Mouse (Mus musculus): ENCODE measurements at regions not wholly inside any gene's neighbourhood (a gene's known extent, or its start where the extent isn't known, plus 50 kb on each side); places are given as distances from the start of the nearest gene placed in this dataset.

DNA sequence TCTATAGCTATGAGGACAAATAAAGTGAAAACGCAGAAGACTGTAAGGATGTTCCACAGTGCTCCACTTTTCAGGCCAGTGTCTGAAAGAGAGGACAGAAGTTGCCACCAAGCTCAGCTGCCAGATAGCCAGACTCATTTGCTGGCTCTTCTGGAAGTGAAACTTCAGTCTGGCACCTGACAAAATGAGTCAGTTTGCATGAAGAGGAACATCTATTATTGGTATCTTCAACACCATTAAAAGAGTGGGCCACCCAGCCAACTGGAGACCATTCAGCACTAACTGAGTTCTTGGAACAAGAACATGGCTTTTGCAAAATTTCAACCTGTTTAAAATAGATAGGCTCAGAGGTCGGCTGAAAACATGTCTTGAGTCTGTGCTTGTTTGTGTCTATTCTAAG, 592.4 kb upstream of the Tbl1xr1 start:
- Histone ChIP-seq H3K9ac (ENCODE audit: low read depth, low read length) (no peak overlapping the region), H3K27me3 (ENCODE audit: control insufficient read depth, insufficient read depth, low read depth, low read length) (no peaks in the 10 kb centered on the region), H3K4me1 (ENCODE audit: control insufficient read depth, insufficient read depth, low read length) (peaks cover 4% of the 10 kb centered on the region; the same call in 1 of the 2 replicates), H3K27ac (ENCODE audit: low read length) (no peak overlapping the region), H3K9me3 (replicated peaks; ENCODE audit: control insufficient read depth, low read length, poor library complexity, severe bottlenecking) (no peaks in the 10 kb centered on the region), H3K36me3 (ENCODE audit: control insufficient read depth, insufficient read depth, low read length) (no peaks in the 10 kb centered on the region), H3K4me2 (ENCODE audit: low read length) (no peak overlapping the region), H3K4me3 (ENCODE audit: low read depth, low read length) (no peak overlapping the region)
- no peak for ATAC-seq
- WGBS = 88% methylated on average over 2 of the region's 2 CpGs

GRCm38 (mm10) chr3:21485454-21485853, 591.0 kb upstream of the Tbl1xr1 start:
- no peaks in the 10 kb centered on the region for H3K27me3 ChIP-seq (ENCODE audit: control insufficient read depth, insufficient read depth, low read depth, low read length)
- ATAC-seq = no peak

DNA sequence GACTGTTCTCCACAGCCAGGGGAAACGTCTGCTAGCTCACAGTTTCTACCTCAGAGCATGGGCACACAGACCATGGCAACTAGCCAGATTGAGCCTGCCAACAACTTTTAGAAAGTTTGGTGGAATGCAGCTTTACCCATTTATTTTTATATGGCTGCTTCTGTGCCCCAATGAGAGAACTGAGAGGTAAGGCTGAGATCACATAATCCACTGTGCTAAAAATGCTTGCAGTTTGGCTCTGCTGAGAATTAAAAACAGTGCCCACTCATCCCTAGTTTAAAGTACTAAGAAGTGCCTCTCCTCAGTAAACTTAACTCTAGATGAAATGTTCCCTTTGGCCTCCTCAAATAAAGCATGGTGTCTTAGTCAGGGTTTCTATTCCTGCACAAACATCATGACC, 586.9 kb upstream of the Tbl1xr1 start:
- H3K27ac ChIP-seq (ENCODE audit: low read length) = no peak overlapping the region
- no peaks in the 10 kb centered on the region for H3K36me3 ChIP-seq (ENCODE audit: control insufficient read depth, insufficient read depth, low read length)
- H3K9me3 ChIP-seq (replicated peaks; ENCODE audit: control insufficient read depth, low read length, poor library complexity, severe bottlenecking) = no peaks in the 10 kb centered on the region
- H3K4me2 ChIP-seq (ENCODE audit: low read length) = no peak overlapping the region
- H3K4me1 ChIP-seq (ENCODE audit: control insufficient read depth, insufficient read depth, low read length) = no peaks in the 10 kb centered on the region; the same call in 1 of the 2 replicates
- WGBS = 89% methylated on average over 1 of the region's 1 CpGs
- no peak overlapping the region for H3K4me3 ChIP-seq (ENCODE audit: low read depth, low read length)
- H3K9ac ChIP-seq (ENCODE audit: low read depth, low read length) = no peak overlapping the region
- no peaks in the 10 kb centered on the region for H3K27me3 ChIP-seq (ENCODE audit: control insufficient read depth, insufficient read depth, low read depth, low read length)
- ATAC-seq = no peak

More at GRCm38 (mm10) chr3:21485454-21485853, 591.0 kb upstream of the Tbl1xr1 start:
- Histone ChIP-seq H3K9me3 (replicated peaks; ENCODE audit: control insufficient read depth, low read length, poor library complexity, severe bottlenecking) (no peaks in the 10 kb centered on the region), H3K9ac (ENCODE audit: low read depth, low read length) (no peak overlapping the region), H3K27ac (ENCODE audit: low read length) (no peak overlapping the region), H3K4me3 (ENCODE audit: low read depth, low read length) (no peak overlapping the region), H3K4me1 (ENCODE audit: control insufficient read depth, insufficient read depth, low read length) (no peaks in the 10 kb centered on the region), H3K4me2 (ENCODE audit: low read length) (no peak overlapping the region), H3K36me3 (ENCODE audit: control insufficient read depth, insufficient read depth, low read length) (no peaks in the 10 kb centered on the region)

DNA sequence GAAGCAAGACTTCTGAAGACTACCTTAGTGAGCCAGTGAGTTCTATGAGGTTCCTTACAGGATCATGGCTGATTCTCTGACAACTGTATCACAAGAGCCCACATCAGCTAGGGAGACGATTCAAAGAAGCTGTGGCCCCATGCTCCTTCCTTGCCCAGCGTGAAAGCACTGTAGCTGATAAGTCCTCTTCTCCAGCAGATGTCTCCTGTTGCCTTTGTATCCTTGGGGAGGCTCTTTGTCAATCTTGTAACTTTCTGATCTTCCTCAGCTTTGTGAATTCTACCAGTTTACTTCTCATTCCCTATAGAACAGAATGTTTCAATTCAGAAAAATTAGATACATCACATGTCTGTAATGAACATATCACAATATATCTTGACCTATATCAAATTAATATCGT, 584.0 kb upstream of the Tbl1xr1 start:
- H3K9me3 ChIP-seq (replicated peaks; ENCODE audit: control insufficient read depth, low read length, poor library complexity, severe bottlenecking) = no peaks in the 10 kb centered on the region
- H3K9ac ChIP-seq (ENCODE audit: low read depth, low read length) = no peak overlapping the region
- 65% methylated on average over 3 of the region's 3 CpGs for WGBS
- H3K4me1 ChIP-seq (ENCODE audit: control insufficient read depth, insufficient read depth, low read length) = peaks cover 15% of the 10 kb centered on the region
- no peak for ATAC-seq
- H3K27me3 ChIP-seq (ENCODE audit: control insufficient read depth, insufficient read depth, low read depth, low read length) = no peaks in the 10 kb centered on the region
- no peak overlapping the region for H3K4me3 ChIP-seq (ENCODE audit: low read depth, low read length)
- H3K36me3 ChIP-seq (ENCODE audit: control insufficient read depth, insufficient read depth, low read length) = no peaks in the 10 kb centered on the region
- H3K4me2 ChIP-seq (ENCODE audit: low read length) = no peak overlapping the region
- no peak overlapping the region for H3K27ac ChIP-seq (ENCODE audit: low read length)

- no peak for ATAC-seq
- no peak overlapping the region for H3K4me3 ChIP-seq (ENCODE audit: low read depth, low read length)
- no peaks in the 10 kb centered on the region for H3K9me3 ChIP-seq (replicated peaks; ENCODE audit: control insufficient read depth, low read length, poor library complexity, severe bottlenecking)
- WGBS = 77% methylated on average over 6 of the region's 6 CpGs
- H3K27me3 ChIP-seq (ENCODE audit: control insufficient read depth, insufficient read depth, low read depth, low read length) = no peaks in the 10 kb centered on the region
- H3K9ac ChIP-seq (ENCODE audit: low read depth, low read length) = no peak overlapping the region
- H3K36me3 ChIP-seq (ENCODE audit: control insufficient read depth, insufficient read depth, low read length) = no peaks in the 10 kb centered on the region
- H3K4me1 ChIP-seq (ENCODE audit: control insufficient read depth, insufficient read depth, low read length) = peaks cover 15% of the 10 kb centered on the region
- H3K27ac ChIP-seq (ENCODE audit: low read length) = no peak overlapping the region
- H3K4me2 ChIP-seq (ENCODE audit: low read length) = no peak overlapping the region
These were observed 583.1 kb upstream of the Tbl1xr1 start for GRCm38 (mm10) chr3:21493384-21493783.

DNA sequence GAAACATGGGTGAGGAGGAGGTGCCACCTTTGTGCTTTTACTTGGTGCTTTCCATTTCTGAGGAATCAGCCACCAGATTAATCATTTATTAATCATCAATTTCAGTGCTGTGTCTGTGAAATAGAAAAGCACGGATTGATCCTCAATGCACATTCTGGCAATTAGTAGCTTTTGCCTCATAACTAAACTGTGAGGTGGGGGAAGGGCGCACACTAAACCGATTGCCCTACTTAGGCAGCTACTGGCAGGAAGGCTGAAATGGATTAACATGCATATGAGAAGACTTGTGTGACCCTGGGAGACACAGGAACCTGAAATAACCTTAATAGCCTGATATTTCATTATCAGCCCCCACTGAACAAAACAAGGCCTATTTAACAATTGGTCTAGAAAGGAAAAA, 581.5 kb upstream of the Tbl1xr1 start:
- Histone ChIP-seq H3K4me1 (ENCODE audit: control insufficient read depth, insufficient read depth, low read length) (peaks cover 15% of the 10 kb centered on the region), H3K9ac (ENCODE audit: low read depth, low read length) (no peak overlapping the region), H3K4me2 (ENCODE audit: low read length) (no peak overlapping the region), H3K27me3 (ENCODE audit: control insufficient read depth, insufficient read depth, low read depth, low read length) (no peaks in the 10 kb centered on the region), H3K36me3 (ENCODE audit: control insufficient read depth, insufficient read depth, low read length) (no peaks in the 10 kb centered on the region), H3K9me3 (replicated peaks; ENCODE audit: control insufficient read depth, low read length, poor library complexity, severe bottlenecking) (no peaks in the 10 kb centered on the region), H3K4me3 (ENCODE audit: low read depth, low read length) (no peak overlapping the region), H3K27ac (ENCODE audit: low read length) (no peak overlapping the region)
- WGBS = 28% methylated on average over 3 of the region's 3 CpGs
- ATAC-seq = peak; percentile 71; the same call in 1 of the 2 replicates

DNA sequence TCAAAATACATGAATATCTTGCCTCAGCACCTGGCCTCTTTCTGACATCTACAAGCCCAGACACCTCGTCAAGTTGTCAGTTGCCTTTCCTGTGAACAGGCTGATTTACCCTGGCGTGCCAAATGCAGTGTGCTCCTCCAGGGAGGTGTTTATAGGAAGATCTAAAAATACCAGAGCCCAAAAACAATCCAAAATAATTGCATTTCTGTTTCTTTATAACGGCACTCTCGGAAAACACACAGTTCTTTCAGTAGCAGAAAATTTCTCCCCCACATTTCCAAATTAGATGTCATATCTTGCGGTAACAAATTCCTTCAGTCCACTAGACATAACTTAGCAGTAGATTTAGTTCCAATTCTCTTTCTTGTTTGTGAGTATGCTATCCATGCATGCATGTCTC, 580.8 kb upstream of the Tbl1xr1 start:
- 67% methylated on average over 5 of the region's 5 CpGs for WGBS
- ATAC-seq = no peak
- peak overlapping the region; percentile 65 for H3K27ac ChIP-seq (ENCODE audit: low read length)

GRCm38 (mm10) chr3:21496166-21496565, 580.3 kb upstream of the Tbl1xr1 start:
- H3K4me1 ChIP-seq (ENCODE audit: control insufficient read depth, insufficient read depth, low read length) = peaks cover 15% of the 10 kb centered on the region
- 69% methylated on average over 2 of the region's 2 CpGs for WGBS
- no peak overlapping the region for H3K9ac ChIP-seq (ENCODE audit: low read depth, low read length)
- no peak overlapping the region for H3K27ac ChIP-seq (ENCODE audit: low read length)
- H3K4me2 ChIP-seq (ENCODE audit: low read length) = no peak overlapping the region
- no peaks in the 10 kb centered on the region for H3K9me3 ChIP-seq (replicated peaks; ENCODE audit: control insufficient read depth, low read length, poor library complexity, severe bottlenecking)
- no peaks in the 10 kb centered on the region for H3K27me3 ChIP-seq (ENCODE audit: control insufficient read depth, insufficient read depth, low read depth, low read length)
- H3K36me3 ChIP-seq (ENCODE audit: control insufficient read depth, insufficient read depth, low read length) = no peaks in the 10 kb centered on the region
- H3K4me3 ChIP-seq (ENCODE audit: low read depth, low read length) = no peak overlapping the region
- ATAC-seq = no peak

More for the DNA sequence above, 580.8 kb upstream of the Tbl1xr1 start:
- Histone ChIP-seq H3K4me3 (ENCODE audit: low read depth, low read length) (no peak overlapping the region), H3K9me3 (replicated peaks; ENCODE audit: control insufficient read depth, low read length, poor library complexity, severe bottlenecking) (no peaks in the 10 kb centered on the region), H3K27me3 (ENCODE audit: control insufficient read depth, insufficient read depth, low read depth, low read length) (no peaks in the 10 kb centered on the region), H3K4me1 (ENCODE audit: control insufficient read depth, insufficient read depth, low read length) (peaks cover 15% of the 10 kb centered on the region), H3K9ac (ENCODE audit: low read depth, low read length) (no peak overlapping the region), H3K36me3 (ENCODE audit: control insufficient read depth, insufficient read depth, low read length) (no peaks in the 10 kb centered on the region), H3K4me2 (ENCODE audit: low read length) (no peak overlapping the region)

DNA sequence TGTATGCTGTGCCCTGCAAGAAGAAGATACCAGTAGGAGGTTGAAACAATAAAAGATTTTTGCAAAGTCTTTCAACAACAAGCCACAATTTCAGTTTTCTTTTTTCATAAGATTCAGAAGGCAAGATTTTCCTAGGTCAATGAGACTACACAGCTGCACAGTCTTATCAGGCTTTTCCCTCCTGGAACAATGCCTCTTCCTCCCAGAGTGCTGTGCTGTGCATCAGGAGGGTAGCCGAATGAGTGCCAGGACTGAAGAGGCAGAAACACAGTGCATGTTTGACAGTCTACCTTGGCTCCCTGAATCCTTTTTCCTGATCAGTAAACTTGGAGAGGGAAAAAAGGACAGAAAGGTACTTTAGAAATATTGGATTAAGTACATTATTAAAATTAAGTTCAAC, 579.4 kb upstream of the Tbl1xr1 start:
- no peak overlapping the region for H3K4me3 ChIP-seq (ENCODE audit: low read depth, low read length)
- no peaks in the 10 kb centered on the region for H3K36me3 ChIP-seq (ENCODE audit: control insufficient read depth, insufficient read depth, low read length)
- no peak overlapping the region for H3K9ac ChIP-seq (ENCODE audit: low read depth, low read length)
- no peaks in the 10 kb centered on the region for H3K27me3 ChIP-seq (ENCODE audit: control insufficient read depth, insufficient read depth, low read depth, low read length)
- H3K27ac ChIP-seq (ENCODE audit: low read length) = no peak overlapping the region
- ATAC-seq = no peak
- WGBS = 72% methylated on average over 1 of the region's 1 CpGs
- no peak overlapping the region for H3K4me2 ChIP-seq (ENCODE audit: low read length)
- no peaks in the 10 kb centered on the region for H3K9me3 ChIP-seq (replicated peaks; ENCODE audit: control insufficient read depth, low read length, poor library complexity, severe bottlenecking)
- H3K4me1 ChIP-seq (ENCODE audit: control insufficient read depth, insufficient read depth, low read length) = peaks cover 15% of the 10 kb centered on the region

DNA sequence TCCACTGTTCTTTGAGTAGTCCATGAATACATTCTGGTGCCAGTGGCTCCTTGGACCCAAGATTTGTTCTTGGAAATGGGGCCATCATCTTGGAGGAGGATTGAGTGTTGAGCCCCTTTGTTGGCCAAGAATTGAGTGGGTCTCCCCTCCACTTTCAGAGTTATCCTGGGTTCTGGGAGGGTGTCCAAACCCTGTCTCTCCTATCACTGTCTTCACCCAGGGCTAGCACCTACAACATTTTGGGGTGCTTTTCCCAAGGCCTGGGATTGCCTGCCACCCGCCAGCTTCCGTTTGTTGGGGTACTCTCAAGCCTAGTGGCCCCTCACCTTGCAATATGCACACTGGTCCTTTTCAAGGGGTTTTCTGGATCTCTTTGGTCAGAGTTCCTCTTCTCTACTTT, 568.8 kb upstream of the Tbl1xr1 start:
- Histone ChIP-seq H3K4me3 (ENCODE audit: low read depth, low read length) (no peak overlapping the region), H3K9ac (ENCODE audit: low read depth, low read length) (no peak overlapping the region), H3K9me3 (replicated peaks; ENCODE audit: control insufficient read depth, low read length, poor library complexity, severe bottlenecking) (peaks cover 17% of the 10 kb centered on the region), H3K4me1 (ENCODE audit: control insufficient read depth, insufficient read depth, low read length) (no peaks in the 10 kb centered on the region), H3K36me3 (ENCODE audit: control insufficient read depth, insufficient read depth, low read length) (no peaks in the 10 kb centered on the region; the same call in 1 of the 2 replicates), H3K27ac (ENCODE audit: low read length) (no peak overlapping the region), H3K27me3 (ENCODE audit: control insufficient read depth, insufficient read depth, low read depth, low read length) (no peaks in the 10 kb centered on the region), H3K4me2 (ENCODE audit: low read length) (no peak overlapping the region)
- ATAC-seq = no peak
- WGBS = 98% methylated on average over 2 of the region's 2 CpGs
